Mouse (Mus musculus) cortical plate, adult 2 months (tissue): ENCODE data around the gene Serpina5. TPM values are rescaled to one million over a fixed set of nuclear protein-coding genes. Genes with fewer than 3 reads are reported as not detected.

ENCODE experiments used
- H3K27ac ChIP-seq: fragments of 200-500 bp; 2 replicates; pipeline ENCODE4 v1.5.1; 2012; ENCODE audit warnings: low read length, control low read depth, inconsistent platforms; ENCODE audit not compliant: insufficient read depth
- H3K4me1 ChIP-seq: fragments of 200-500 bp; 2 replicates; pipeline ENCODE4 v1.6.1; 2011; ENCODE audit warnings: low read length; ENCODE audit not compliant: control insufficient read depth, insufficient read depth
- H3K4me3 ChIP-seq: fragments of 200-500 bp; 2 replicates; pipeline ENCODE4 v1.5.1; 2011; ENCODE audit warnings: mild to moderate bottlenecking, low read length, control low read depth; ENCODE audit not compliant: insufficient read depth
- CTCF ChIP-seq: fragments of 200-500 bp; IDR thresholded peaks from 2 replicates; pipeline ENCODE4 v1.5.1; 2011; ENCODE audit warnings: mild to moderate bottlenecking, control low read depth, low read length; ENCODE audit not compliant: insufficient read depth; ENCODE audit errors: extremely low read depth
- POLR2A ChIP-seq: fragments of 200-500 bp; IDR thresholded peaks from 2 replicates; pipeline ENCODE4 v1.6.1; 2011; ENCODE audit warnings: mild to moderate bottlenecking, low read length, control low read depth; ENCODE audit not compliant: insufficient read depth; ENCODE audit errors: extremely low read depth
- polyA plus RNA-seq: library from polyadenylated mRNA; depleted of rRNA; stranded (reverse); fragments of >200 nt; gene quantifications from 2 replicates; pipeline ENCODE4 v1.2.3, GENCODE M21; 2012

Serpina5 gene
- polyA plus RNA-seq, 1 experiment = not detected

DNA sequence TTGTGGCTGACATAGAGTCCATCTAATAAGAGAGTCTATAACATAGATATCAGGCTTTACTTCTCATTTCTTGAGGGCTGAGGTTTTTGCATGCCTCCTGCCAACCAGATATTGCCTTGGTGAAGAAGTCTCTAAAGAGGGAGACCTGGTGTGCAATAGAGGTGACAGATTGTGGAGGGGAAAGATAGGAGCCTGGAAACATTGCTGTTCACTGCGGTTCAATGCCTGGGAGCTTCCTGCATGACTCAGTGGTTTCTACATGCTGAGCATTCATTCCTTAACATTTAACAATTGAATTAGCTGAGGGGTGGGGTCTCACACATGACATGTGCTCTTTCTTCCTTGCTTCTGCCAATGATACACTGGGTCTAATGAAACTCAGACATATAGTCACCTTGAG lies 22.2 kb downstream of the Serpina5 start:
- TF ChIP-seq CTCF (no peak), POLR2A (no peak)
- Histone ChIP-seq H3K27ac (no peak overlapping the region), H3K4me1 (no peaks in the 10 kb centered on the region), H3K4me3 (no peak overlapping the region)

DNA sequence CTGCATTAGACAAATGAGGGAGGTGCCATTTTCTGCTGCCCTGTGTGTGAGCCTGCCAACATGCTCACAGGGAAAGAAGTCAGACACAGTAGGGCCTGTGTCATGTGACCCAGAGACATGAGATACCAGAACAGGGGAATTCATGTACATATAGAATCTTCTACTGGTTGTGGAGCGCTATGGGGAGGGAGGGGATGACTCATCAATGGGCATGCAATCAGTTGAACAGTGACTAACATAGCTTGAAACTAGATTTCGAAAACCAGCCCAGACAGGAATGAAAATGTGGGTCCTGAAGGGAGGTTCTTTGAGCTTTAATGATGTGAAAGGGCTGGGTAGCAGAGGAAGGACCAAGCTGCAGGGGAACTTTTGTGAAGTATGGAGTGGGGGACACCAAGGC lies 23.1 kb downstream of the Serpina5 start:
- no peaks in the 10 kb centered on the region for H3K4me1 ChIP-seq
- TF ChIP-seq POLR2A = no peak
- no peak for TF ChIP-seq CTCF
- no peak overlapping the region for H3K27ac ChIP-seq
- no peak overlapping the region for H3K4me3 ChIP-seq

DNA sequence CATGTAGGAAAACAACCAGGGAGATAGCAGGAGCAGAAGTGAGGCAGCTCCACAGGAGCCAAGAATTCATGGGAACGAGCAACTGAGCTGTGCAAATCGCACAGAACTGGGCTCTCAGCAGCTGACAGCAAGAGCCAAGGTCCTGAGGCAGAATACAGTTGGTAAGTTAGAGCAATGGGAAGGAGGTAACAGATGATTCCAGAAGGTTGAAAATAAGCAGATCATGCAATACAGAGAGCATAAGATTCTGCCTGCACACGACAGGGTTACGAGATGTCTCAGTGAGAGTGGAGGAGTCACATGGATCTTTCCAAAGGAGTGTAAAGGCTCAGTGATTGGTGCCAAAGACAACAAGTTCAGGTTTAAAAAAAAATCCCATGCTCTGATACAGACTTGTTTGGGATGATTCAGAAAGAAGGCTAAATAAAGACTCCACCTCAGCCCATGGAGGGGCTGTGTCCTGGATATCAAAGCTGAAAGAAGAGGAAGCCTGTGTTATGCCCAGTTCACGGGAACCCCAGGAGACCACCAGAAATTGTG lies 24.2 kb downstream of the Serpina5 start:
- TF ChIP-seq CTCF = no peak
- TF ChIP-seq POLR2A = no peak
- Histone ChIP-seq H3K27ac (no peak overlapping the region), H3K4me1 (no peaks in the 10 kb centered on the region), H3K4me3 (no peak overlapping the region)

DNA sequence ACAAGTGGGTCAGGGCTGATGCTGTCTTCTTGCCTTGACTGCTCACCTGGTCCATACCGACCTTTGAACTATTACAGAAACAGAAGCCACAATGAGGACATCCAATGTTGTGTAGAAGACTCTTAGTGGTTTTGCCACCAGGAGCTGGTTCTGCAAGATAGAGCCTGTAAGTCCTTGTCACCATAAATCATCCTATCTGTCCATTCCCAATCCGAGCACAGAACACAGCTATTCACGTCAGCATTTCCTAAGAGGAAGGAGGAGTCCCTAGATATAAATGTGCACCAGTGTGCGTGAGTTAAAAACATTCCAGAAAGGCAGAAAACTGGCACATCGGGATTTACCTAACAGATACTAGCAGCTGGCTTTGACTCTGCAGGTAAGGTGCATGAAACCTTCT lies 26.8 kb downstream of the Serpina5 start, which contains the start of gene Serpina3b:
Serpina3b (plus strand) TSS at position 301 of the 400 bp plus-strand sequence.
- TF ChIP-seq CTCF (no peak), POLR2A (no peak)
- H3K27ac ChIP-seq = no peak within 1 kb of the TSS
- H3K4me1 ChIP-seq = no peaks in the 10 kb centered on the region

DNA sequence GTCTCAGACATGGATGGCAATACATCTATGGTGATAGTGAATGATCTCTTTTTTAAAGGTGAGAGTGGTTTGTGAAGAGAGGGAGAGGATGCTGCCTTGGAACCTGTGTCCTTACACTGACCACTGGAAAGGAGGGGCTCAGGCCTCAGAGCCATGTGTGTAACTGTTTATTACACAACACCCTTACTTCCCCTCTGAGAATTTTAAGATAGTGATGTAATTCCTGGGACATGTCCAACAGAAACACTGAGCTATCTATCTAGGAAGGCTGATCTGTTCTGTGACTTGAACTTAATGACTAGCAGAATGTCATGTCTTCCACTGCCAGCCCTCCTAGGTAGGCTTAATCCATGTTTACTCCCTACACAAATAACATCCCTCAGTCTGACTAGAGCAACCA lies 30.1 kb downstream of the Serpina5 start:
- Histone ChIP-seq H3K4me3 (no peak overlapping the region), H3K27ac (no peak overlapping the region), H3K4me1 (no peaks in the 10 kb centered on the region)
- TF ChIP-seq CTCF = no peak
- no peak for TF ChIP-seq POLR2A

More for the DNA sequence above, 26.8 kb downstream of the Serpina5 start, which contains the start of gene Serpina3b:
- H3K4me3 ChIP-seq = no peak within 1 kb of the TSS

DNA sequence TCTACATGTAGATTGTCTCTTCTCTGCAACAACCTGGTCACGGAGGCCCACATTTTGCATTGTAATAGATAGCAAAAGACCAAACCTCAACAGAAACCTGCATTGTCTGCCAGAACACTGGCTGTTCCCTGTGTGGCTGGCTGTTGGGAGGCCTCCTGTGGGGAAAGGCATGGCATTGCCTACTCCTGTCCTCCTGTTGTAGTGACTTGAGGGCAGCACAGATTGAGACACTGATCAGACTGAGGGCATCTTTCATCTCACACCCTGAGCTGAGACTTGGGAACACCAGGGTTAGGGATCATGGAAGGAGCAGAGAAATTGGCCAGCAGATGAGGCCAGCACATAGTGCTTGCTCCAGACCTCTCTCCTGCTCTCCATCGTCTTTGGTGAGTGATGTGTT lies 37.3 kb downstream of the Serpina5 start:
- Histone ChIP-seq H3K4me3 (no peak overlapping the region), H3K27ac (no peak overlapping the region), H3K4me1 (no peaks in the 10 kb centered on the region)
- no peak for TF ChIP-seq POLR2A
- no peak for TF ChIP-seq CTCF

DNA sequence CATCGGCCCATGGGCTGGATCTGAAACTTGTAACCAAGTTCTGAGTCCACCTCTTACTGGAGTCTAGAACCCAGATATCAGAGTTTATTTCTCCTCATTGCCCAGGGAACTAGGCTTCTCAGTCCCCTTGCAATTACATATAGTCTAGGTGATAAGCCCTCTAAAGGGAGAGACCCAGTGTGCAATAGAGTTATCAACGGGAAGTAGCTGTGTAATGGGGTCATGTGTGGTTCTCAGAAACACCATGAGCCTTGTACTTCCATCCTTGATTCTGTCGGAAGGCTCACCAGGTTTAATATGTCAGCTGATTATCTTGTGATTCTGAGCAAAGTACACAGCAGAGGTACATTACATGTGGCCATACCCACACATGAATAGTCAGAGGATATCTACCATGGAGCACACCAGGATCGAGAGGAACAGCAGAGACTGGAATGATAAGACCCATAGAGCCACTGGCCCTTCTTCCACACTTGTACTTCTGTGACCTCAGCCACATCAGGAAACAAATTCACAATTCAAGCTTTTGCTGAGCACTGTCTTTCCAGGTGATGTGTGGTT lies 39.7 kb downstream of the Serpina5 start:
- TF ChIP-seq POLR2A (no peak), CTCF (no peak)
- no peak overlapping the region for H3K4me3 ChIP-seq
- no peaks in the 10 kb centered on the region for H3K4me1 ChIP-seq
- H3K27ac ChIP-seq = no peak overlapping the region

DNA sequence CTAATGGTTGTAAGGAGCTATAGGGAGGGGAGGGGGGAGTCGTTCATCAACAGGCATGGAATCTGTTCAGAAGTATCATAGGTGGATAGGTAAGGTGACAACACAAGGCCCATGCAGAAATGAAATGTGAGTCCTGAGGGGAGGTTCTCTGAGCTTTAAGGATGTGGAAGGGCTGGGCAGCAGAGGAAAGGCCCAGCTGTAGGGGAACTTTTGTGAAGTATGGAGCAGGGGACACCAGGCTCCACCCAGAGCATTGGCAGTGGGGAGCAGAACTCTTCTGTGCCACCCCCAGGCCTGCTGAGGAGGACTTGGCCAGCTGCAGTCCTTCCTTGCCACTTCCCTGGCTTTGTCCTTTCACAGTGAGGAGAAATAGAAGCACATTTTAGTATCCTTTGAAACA lies 40.6 kb downstream of the Serpina5 start:
- H3K4me1 ChIP-seq = no peaks in the 10 kb centered on the region
- H3K27ac ChIP-seq = no peak overlapping the region
- H3K4me3 ChIP-seq = no peak overlapping the region
- TF ChIP-seq CTCF = no peak
- TF ChIP-seq POLR2A = no peak

DNA sequence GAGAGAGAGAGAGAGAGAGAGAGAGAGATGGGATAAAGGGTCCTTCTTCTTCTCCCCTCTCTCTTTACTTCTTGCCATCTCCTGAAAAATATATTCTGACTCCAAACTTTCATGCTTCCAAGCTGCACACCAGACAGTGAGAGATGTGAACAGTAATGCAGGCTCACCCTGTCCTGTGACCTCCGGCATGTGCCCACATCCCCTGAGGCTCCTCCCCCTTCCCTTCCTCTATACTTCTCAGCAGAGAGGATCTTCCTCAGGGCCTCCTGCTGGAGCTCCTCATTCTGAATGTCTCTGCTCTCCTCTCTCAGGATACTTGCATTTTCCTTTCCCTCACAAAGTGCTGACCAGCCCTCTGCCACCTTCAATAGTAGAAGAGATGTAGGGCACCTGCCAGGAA lies 41.5 kb downstream of the Serpina5 start:
- H3K4me1 ChIP-seq = no peaks in the 10 kb centered on the region
- no peak overlapping the region for H3K4me3 ChIP-seq
- TF ChIP-seq POLR2A = no peak
- no peak for TF ChIP-seq CTCF
- H3K27ac ChIP-seq = no peak overlapping the region

DNA sequence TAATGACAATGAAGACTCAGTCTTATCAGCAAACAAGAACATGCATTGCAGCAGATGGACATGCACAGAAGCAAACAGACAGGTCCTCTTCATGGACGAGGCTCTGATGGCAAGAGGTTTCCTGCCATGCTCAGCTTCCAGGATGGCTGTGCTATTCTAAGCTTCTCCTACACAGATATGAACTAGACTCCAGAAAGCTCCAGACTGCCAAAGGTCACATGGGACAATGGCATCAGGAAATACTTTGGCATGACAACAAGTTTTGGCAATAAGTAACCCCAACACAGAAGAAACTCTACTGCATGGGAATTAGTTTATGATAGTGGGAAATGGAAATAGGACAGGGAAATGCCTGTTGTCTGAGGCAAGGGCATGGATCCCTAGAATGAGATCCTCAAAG lies 42.4 kb downstream of the Serpina5 start:
- no peak for TF ChIP-seq CTCF
- TF ChIP-seq POLR2A = no peak
- no peak overlapping the region for H3K27ac ChIP-seq
- H3K4me1 ChIP-seq = no peaks in the 10 kb centered on the region
- no peak overlapping the region for H3K4me3 ChIP-seq
